Mouse (Mus musculus): ENCODE data around the gene Rpl31. TPM values are rescaled to one million over a fixed set of nuclear protein-coding genes. Genes with fewer than 3 reads are reported as not detected.
A peak's percentile ranks its signal among the peaks of the same experiment; 100 is the strongest.

Gene Rpl31
- polyA plus RNA-seq, 1 experiment: 1,681 TPM

DNA sequence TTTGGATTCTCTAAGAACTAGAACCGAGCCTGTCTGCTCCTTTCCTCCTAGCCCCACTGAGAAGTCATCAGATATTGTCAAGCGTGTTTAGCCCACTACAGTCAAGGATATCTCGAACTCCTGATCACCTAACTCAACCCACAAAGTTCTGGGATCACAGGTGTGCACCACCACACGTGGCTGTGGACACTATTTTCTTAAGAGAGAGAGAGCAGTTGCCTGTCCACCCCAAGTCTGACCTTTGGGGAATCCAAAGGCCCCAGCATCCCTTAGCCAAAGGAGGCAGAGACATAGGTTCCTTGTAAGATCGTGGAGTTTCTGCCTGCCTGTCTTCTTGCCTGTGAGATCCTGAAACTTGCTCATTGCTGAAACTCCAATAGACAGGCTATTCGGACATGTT lies 597 bp upstream of the Rpl31 start:
- no peak for DNase-seq (ENCODE audit: low spot score)

DNA sequence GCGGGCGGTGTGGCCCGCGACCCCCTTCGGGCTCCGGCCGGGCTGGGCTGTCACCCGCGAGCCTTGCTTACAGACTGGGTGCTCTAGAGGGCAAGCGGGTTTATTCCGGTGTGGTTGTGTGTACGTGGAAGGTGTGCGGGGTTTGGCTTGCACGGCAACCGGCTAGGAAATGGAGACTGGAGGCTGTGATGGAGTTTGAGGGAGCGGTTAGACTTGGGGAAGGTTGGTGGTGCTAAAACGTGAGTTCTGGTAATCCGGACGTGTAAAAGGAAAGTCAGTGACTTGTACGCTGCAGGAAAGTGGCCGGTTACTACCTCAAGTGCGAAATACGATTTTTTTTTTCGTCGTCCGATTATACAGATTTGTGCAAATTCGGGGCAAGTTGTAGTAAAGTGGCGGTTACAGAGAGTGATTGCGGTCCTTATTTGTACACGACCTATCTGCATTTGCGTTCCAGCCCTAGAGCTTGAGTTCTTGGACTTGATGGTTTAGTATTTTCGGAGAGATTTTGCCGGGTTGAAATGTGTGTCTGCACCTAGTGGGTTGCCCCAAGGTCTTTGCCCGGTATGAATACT lies 712 bp downstream of the Rpl31 start:
- DNase-seq (ENCODE audit: low spot score): no peak

DNA sequence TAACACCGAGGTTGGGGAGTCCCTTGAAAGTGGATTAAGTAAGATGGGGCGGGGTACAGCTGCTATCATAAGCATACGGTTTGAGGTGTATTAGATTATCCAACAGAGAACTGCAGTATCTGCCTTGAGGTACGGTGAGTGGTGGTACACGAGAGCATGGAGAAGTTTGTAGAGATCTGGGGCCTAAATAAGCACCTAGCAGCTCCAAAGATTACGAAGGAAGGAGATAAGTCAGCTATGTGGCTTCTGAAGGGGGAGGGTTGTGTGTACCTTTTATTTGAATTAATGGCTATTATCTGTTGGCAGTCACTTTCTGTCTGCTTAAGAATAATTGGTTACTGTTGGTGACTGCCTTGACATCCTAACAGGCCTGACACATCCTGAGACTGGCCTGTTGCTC lies 2.8 kb downstream of the Rpl31 start:
- no peak for DNase-seq (ENCODE audit: low spot score)

DNA sequence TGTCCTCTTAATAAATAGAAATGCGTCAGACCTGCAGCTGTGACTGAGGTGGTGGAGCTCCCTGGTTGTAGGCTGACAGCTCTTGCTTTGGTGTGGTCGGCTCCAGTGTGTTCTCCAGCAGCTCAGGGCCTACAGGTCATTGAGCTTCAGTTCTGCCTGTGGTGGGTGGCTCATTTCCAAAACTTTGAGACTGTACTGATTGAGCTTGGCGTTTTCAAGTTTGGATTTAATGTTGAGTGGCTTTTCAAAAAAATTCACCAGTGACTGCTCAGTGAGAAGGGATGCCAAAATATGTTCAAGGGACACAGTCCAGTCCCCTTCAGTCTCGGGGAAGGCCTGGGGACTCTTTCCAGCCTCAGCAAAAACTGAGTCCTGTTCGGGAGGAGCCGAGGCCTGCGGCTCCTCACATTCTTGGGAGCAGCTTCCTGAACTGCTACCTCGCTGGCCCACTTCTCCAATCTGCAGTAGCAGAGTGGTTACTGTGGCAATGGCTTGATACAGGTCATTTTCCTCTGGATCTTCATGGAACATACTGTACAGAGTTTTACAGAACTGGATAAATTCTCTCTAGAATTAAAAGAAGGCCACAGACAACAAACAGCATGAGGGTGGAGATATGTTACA lies 4.7 kb downstream of the Rpl31 start:
- no peak for DNase-seq (ENCODE audit: low spot score)

DNA sequence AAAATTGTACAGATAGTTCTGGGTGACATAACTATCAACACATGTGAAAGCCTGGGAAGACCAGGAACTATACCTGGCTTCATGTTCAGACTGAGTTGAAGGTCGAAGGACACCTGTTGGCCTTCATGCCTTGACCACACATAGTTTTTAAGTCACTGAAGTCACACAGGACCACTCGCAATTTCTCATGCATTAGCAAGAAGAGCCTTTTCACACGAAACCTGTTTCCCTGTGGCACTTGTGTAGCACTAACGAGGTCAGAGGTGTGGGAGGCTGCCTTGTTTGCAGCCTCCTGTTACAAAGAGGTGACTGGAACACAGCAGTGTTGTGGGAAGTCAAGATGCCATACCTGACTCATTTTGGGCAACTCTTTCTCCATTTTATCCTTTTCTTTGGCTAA lies 5.7 kb downstream of the Rpl31 start:
- DNase-seq (ENCODE audit: low spot score): no peak

DNA sequence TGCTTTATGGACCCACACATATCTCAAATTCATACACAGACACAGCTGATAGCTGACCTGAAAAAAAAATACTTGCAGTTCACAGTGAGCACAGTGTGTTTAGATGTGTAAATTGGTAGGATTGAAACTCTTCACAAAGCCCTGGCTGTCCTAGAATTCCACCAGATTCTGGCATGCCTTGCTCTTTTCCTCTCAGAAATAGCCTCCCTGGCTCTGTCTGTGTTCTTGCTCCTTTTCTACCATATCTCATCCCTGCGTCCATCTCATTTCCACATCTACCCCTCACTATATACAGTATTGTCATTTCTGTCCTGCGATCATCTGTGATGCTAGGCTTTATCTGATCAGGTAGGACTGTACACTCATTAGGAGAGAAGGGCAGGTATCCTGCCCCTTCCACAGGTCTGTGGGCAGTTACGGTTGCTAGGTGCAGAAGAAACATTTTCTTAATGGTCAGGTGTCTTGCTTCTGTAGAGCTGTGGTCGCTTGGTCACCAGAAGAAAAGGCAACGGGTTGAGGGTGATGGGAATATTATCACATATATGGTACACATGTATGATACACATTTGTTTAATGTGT lies 6.7 kb downstream of the Rpl31 start:
- DNase-seq (ENCODE audit: low spot score): no peak

DNA sequence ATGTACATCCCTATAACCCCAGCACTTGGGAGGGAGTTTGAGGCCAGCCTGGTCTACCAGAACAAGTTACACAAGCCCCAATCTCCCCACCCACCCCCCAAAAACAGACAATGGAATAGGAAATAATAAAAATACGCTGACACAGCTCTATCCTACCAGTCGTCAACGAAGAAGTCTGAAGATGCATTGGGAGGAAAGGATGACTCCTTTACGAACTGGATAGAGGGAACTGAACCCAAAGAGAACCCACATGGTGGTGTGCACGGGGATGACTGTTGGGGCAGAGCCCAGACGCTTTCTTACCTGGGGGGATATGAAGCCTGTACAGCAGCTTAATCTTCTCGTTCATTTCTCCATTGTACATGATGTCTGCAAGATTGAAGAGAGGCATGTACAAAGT lies 8.5 kb downstream of the Rpl31 start:
- no peak for DNase-seq (ENCODE audit: low spot score)

DNA sequence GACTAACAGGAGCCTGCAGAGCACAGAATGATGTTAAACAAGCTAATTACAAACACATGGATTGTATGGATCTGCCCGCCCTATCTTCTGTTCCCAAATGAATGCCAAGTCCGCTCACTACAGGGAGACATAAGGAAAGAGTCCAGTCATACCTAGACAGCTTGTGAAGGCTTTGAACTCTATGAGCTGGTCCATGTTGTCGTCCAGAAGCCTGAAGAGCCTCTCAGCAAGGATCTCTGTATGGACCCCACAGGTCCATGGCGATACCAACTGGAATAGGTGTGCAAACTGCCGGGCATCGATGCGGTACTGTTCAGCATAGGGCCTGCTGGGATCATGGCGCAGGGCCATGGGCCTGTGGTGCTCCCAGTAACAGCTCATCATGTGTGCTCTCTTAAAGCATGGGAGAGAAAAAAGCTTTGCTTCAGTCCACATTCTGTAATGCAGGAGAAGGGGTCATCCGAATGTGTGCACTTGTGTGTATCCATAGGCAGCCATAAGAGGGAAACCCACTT lies 9.1 kb downstream of the Rpl31 start:
- DNase-seq (ENCODE audit: low spot score): no peak

DNA sequence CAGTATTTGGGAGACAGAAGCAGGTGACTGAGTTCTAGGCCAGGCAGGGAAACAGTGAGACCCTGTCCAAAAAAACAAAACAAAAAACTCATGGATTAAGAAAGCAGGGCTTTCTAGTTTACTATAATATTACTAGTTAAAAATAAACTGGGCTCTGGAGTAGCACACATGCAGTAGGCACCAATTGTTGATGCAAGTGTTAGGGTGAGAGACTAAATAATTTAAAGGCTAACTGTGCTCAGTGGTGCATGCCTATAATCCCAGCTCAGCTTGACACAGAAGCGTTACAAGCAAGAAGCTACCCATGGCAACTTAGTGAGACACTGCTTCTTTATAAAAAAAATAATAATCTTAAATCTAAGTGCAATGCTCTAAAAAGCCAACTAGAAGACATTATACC lies 10.9 kb downstream of the Rpl31 start:
- DNase-seq (ENCODE audit: low spot score): no peak

DNA sequence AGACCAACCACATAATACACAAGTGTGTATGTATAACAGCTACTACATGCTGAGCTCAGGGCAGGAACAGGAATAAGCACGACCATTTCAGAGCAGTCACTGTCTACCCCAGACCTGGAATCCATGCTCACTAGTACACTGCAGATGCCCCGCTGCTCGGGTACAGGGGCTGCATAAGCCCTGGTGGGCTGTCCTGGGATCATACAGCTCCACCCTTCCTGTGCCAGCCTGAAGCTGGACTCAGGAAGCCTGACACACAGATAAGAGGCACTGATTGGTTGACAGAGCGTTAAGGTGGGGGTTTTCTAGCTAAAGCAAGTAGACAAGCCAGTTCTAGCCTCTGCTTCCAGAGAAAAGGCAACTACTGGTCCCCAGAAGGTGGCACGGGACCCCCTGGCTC lies 11.4 kb downstream of the Rpl31 start:
- DNase-seq (ENCODE audit: low spot score): no peak

DNA sequence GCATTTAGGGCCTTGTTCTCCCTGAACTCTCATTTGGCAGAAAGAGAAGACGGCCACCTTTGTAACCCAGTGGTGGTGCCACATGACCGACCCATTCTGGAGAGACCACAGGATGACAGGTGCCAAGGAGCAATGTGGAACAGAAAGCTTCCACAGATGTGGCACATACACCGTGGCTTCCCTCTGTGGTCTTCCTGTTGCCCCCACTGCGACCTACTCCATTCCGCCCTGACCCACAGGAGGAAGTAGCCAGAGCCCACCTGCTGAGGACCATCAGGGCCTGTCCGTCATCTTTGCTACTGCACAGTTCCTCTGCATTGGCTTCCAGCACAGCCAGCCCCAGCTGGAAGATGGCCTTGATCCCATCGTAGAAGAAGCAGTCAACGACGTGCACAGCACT lies 13.4 kb downstream of the Rpl31 start:
- DNase-seq (ENCODE audit: low spot score): no peak

DNA sequence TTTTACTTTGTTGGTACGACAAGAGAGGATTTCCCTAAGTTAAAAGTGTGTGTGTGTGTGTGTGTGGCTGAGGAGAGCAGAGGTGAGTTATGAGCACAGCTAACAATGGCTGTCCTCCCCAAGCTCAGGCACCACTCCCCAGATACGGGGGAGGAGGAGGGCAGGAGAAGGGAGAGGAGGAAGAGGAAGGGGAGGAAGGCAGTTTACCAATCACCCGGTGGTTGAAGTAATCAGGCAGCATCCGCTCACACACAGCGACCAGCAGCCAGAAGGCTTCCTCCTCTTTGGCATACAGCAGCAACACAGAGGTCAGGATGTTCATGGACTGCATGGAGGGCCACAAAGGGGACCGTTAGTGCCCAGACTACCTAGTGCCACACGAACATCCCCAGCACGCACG lies 17.3 kb downstream of the Rpl31 start:
- no peak for DNase-seq (ENCODE audit: low spot score)

DNA sequence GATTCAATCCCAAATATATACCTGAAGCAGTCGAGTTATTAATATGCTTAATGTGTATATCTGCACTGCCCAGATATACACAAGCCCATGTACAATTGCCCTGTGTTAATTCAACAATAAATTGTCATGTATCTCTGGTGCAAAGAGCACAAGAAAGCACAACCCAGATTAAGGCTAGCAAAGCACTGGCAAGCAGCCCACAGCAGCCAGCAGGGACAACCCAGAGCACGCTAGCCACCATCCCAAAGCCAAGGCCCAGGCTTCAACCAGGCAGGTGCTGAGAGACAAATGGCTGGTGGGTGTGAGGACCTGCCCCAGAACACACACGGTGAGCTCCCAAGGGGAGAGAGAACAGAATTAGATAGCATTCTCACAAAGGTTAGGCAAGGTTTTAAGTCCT lies 18.8 kb downstream of the Rpl31 start:
- DNase-seq (ENCODE audit: low spot score): no peak

DNA sequence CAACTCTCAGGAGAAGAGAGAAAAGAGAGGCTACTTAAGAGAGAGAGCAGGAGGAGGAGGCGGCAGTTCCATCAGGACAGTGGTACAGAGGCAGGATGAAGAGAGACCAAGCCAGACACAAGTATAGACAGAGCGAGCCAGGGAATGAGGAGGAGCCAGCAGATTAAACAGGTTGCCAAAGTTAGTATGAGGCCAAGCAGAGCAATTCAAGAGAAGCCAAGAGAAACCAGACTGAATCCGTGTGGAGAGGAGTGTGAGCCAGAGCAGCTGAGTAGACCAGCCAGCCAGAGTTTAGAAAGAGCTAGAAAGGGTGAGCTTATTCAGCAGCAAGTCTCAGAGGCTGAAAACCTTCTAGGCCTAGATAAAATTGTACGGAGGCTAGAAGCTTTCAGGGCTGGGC lies 19.9 kb downstream of the Rpl31 start:
- DNase-seq (ENCODE audit: low spot score): no peak

DNA sequence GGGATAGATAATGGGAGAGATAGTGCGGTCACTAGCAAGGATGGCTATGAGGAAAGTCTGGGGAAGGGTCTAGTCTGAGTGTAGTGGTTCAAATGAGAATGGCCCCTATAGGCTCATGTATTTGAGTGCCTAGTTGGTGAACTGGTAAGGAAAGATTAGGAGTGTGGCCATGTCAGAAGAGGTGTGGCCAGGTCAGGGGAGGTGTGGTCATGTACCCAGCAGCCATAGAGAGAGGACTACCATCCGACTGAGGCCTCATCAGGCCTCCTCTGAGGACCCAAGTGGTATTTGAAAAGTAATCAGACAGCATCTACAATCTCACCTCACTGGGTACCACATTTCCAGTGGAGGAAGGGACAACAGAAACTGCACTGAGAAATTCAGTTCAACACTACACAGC lies 20.5 kb downstream of the Rpl31 start:
- DNase-seq (ENCODE audit: low spot score): no peak

DNA sequence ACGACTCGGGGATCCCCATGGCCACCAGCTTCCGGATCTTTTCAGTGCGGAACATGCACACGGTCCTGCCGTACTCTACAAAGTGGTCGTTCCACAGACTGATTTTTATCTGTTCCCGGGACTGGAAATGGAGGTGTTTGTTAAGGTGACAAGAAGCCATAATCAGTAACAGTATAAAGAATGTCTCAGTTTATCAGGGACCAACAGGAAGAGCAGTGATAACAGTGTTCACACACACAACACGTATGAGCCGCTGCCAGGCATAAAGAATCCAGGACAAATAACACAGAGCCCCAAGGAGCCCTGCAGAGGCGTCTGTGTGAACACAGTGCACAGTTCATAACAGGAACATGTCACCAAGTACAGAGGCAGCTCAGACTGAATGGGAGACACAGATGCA lies 21.7 kb downstream of the Rpl31 start:
- no peak for DNase-seq (ENCODE audit: low spot score)

DNA sequence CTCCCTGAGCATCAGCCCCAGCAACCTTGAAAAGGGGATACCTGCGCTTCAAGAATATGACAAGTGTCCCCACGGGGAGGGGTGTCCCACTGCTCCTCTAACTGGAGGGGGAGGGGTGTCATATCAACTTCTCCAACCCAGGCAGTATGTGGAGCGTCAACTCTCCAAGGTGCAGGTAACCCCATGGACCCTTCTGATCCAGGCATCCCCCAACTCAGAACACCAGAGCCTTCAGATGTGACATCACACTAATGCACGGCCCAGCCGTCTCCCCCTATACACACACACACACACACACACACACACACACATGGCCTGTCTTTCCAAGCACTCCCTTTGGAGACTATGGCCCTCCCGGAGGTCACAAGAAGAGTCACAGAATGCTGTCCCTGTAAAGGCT lies 24.0 kb downstream of the Rpl31 start:
- no peak for DNase-seq (ENCODE audit: low spot score)

DNA sequence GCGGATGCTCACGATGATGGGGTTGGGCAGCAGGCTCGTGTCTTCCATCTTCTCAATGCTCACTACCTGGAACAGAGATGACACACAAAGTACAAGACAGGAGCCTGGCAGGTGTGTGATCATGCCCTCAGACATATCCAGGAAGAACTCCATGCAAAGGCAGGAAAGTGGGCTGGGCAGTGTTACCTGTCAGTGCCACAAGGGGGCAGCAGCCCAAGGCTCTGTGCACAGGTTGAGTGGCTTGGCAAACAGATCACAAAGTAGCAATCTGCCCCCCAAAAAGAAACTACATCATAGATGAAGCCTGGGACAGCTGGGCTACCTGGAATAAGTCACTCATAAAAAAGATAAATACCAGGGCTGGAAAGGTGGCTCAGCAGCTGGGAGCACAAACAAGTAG lies 24.5 kb downstream of the Rpl31 start:
- peak; percentile 66 for DNase-seq (ENCODE audit: low spot score)

DNA sequence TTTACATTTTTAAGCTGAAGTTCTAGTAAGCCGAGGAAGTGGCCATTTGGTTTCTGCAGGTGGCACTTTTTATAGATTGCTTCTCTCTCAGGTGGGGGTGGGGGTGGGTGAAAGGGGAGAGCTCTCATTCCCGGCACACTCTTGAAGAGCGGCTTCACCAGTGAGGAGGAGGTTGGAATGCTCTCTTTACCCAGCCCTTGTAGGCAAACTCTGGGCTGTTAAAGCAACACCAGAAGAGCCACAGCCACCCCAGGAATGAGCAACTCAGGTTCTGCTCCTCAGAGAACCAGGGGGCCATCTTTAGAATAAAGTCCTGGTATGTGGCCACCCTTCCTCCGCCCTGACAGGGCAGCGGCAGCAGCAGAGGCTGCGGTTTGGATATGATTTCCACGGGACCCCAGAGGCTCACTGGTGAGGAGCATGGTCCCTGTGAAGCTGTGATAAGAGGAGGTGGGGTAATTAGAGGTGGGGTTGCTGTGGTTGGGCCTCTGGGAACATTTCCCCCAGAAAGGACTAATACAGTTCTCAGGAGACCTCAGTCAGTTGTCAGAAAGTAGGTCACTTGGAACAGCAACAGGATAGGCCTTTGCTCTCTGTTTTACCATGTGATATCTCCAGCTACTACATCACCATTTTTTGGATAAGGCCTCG lies 25.7 kb downstream of the Rpl31 start:
- DNase-seq (ENCODE audit: low spot score): no peak

DNA sequence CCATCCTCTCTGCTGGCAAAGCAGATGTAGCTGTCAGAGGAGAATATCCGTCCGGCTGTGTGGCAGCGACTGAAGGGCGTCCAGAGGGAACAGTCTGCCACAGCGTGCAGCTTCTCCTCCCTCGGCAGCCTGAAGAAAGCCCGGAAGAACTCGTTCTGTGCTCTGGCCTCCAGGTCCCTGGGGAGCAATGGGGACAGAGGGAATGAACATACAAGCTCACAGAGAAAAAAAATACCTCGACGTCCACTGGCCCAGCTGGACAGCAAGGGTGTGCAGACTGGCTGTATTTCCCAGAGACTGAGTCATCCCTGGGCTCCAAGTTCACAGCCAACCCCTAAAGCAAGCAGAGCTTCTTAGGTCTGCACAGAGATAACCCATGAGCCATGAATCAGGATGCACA lies 26.5 kb downstream of the Rpl31 start:
- DNase-seq (ENCODE audit: low spot score): no peak

DNA sequence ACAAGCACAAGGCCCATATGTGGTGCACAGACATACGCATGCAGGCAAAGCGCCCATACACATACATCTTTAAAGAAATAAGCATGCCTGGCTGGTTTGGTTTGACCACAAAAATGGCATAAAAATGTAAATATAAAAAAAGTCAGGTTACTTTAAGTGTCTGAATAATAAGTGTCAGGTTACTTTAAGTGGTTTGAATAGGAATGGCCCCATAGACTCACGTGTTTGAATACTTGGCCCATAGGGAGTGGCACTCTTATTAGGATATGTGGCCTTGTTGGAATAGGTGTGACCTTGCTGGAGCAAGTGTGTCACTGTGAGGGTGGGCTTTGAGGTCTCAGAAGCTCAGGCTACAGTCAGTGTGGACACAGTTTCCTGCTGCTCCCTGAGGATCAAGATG lies 27.0 kb downstream of the Rpl31 start:
- DNase-seq (ENCODE audit: low spot score): no peak

DNA sequence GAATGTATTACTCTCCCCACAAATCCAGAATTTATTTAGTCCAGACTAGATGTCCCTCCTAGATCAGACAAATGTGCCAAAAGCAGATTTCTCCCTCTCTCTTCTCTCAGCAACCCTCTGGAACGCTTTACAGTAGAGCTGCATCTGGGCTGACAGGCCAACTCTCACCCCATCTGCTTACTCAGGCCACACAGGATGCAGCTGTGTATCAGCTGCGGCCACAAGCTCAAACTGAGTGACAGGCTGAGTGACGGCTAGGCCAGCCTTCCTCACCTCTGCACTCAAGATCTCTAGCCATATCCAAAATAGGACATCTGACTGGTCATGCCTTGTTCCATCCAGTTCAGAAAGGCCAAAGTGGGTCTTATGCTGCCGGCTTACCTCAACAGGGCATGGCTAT lies 28.7 kb downstream of the Rpl31 start:
- no peak for DNase-seq (ENCODE audit: low spot score)

DNA sequence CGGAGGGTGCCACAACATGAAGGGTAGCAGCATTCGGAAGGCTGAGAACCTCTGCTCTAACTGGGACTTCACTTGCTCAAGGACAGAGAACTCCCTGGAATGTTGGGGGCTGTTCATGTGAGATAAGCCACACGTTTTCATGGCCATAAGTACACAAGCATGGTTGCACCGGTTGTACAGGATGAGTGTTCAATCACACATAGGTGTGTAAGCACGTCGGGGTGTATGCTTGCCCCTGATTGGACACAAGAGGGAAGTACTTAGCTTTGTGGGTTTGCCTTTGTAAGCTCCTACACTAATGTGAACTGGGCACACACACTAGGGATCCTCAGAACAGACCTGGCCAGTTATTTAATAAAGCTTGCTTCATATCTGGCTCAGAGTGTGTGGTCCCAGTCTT lies 30.6 kb downstream of the Rpl31 start:
- no peak for DNase-seq (ENCODE audit: low spot score)

Data from urinary bladder, adult 2 months (tissue).